Mouse (Mus musculus) limb, embryonic 14.5 days (tissue): ENCODE data around the gene H2-T22. TPM values are rescaled to one million over a fixed set of nuclear protein-coding genes. Genes with fewer than 3 reads are reported as not detected.
"Not testable (repeated sequence)": the region's sequence is repeated elsewhere in the genome, so short reads cannot be mapped to it uniquely, and the experiment has no call there.

Experiments
- ATAC-seq: fragments of 200-750 bp; cut with Nextera tagmentation; 2 replicates; pipeline ENCODE4 v1.8.0; 2017; ENCODE audit warnings: low read depth, moderate number of reproducible peaks, moderate TSS enrichment; ENCODE audit not compliant: low FRiP score
- DNase-seq: peaks from one replicate; pipeline ENCODE4 v3.0.0-alpha.2; 2015; ENCODE audit warnings: low spot score
- H3K27ac ChIP-seq: fragments of 300-500 bp; sonication (generic); replicated peaks from 2 replicates; pipeline ENCODE4 v1.5.1; 2014; ENCODE audit warnings: low read depth, mild to moderate bottlenecking, low read length, moderate library complexity, mixed read lengths
- H3K27me3 ChIP-seq: fragments of 300-500 bp; sonication (generic); 2 replicates; pipeline ENCODE4 v1.6.1; 2014; ENCODE audit warnings: low read length, mixed read lengths; ENCODE audit not compliant: control insufficient read depth, insufficient read depth
- H3K36me3 ChIP-seq: fragments of 300-500 bp; sonication (generic); 2 replicates; pipeline ENCODE4 v1.6.1; 2014; ENCODE audit warnings: mild to moderate bottlenecking, low read length, moderate library complexity, mixed read lengths; ENCODE audit not compliant: control insufficient read depth, insufficient read depth
- H3K4me1 ChIP-seq: fragments of 300-500 bp; sonication (generic); 2 replicates; pipeline ENCODE4 v1.6.1; 2014; ENCODE audit warnings: antibody characterized with exemption, low read length, mixed read lengths; ENCODE audit not compliant: control insufficient read depth, insufficient read depth
- H3K4me2 ChIP-seq: fragments of 300-500 bp; sonication (generic); replicated peaks from 2 replicates; pipeline ENCODE4 v1.6.1; 2014; ENCODE audit warnings: low read depth, mild to moderate bottlenecking, low read length, moderate library complexity; ENCODE audit not compliant: severe bottlenecking
- H3K4me3 ChIP-seq: fragments of 300-500 bp; sonication (generic); replicated peaks from 2 replicates; pipeline ENCODE4 v1.5.1; 2014; ENCODE audit warnings: low read length
- H3K9ac ChIP-seq: fragments of 300-500 bp; sonication (generic); 2 replicates; pipeline ENCODE4 v1.6.1; 2014; ENCODE audit warnings: mild to moderate bottlenecking, low read depth, low read length, moderate library complexity; ENCODE audit not compliant: severe bottlenecking
- H3K9me3 ChIP-seq: fragments of 300-500 bp; sonication (generic); 2 replicates; pipeline ENCODE4 v1.6.1; 2016; ENCODE audit warnings: low read length; ENCODE audit not compliant: control insufficient read depth
- POLR2A ChIP-seq: fragments of 200-500 bp; IDR thresholded peaks from 2 replicates; pipeline ENCODE4 v1.8.0; 2012; ENCODE audit warnings: inconsistent platforms, mild to moderate bottlenecking, moderate library complexity, borderline replicate concordance; ENCODE audit not compliant: insufficient read depth, insufficient read length; ENCODE audit errors: extremely low read depth
- WGBS: fragments of 180-500 bp; shearing (Covaris S2); extraction: QIAGEN DNeasy Blood & Tissue Kit; methylation state at CpG from one replicate; pipeline ENCODE4 v1.1.7; 2014; 5-methylcytosine and 5-hydroxymethylcytosine counted together
- polyA plus RNA-seq, 2 experiments: library from polyadenylated mRNA; depleted of rRNA in 1 of 2; stranded (reverse) in 1 of 2; unstranded in 1 of 2; fragments of >200 nt; fragmentation: Nextera tagmentation in 1 of 2; extraction: Ambion mirVana in 1 of 2; gene quantifications; 2 replicates each; pipeline versions ENCODE4 v1.2.1 to v1.2.3; 2012 to 2014

H2-T22 gene
- polyA plus RNA-seq, 2 experiments = 26.6 to 29.0 TPM

GRCm38 (mm10) chr17:36018979-36019378 is 23.6 kb downstream of the H2-T22 start:
- no peak overlapping the region for H3K4me3 ChIP-seq
- no peak for TF ChIP-seq POLR2A
- no peak overlapping the region for H3K9ac ChIP-seq
- 0 out of 2 replicates have a peak, but pooled peaks cover 5% of the 10 kb centered on the region for H3K4me1 ChIP-seq
- ATAC-seq (no peak), DNase-seq (no peak)
- H3K9me3 ChIP-seq = no peaks in the 10 kb centered on the region
- no peaks in the 10 kb centered on the region for H3K27me3 ChIP-seq
- H3K4me2 ChIP-seq = no peak overlapping the region
- H3K27ac ChIP-seq = no peak overlapping the region
- H3K36me3 ChIP-seq = peaks cover 13% of the 10 kb centered on the region
- 60% methylated on average over 2 of the region's 2 CpGs for WGBS

- no peak overlapping the region for H3K27ac ChIP-seq
- H3K27me3 ChIP-seq = no peaks in the 10 kb centered on the region
- 0 out of 2 replicates have a peak, but pooled peaks cover 5% of the 10 kb centered on the region for H3K4me1 ChIP-seq
- H3K4me3 ChIP-seq = no peak overlapping the region
- no peak overlapping the region for H3K9ac ChIP-seq
- no peaks in the 10 kb centered on the region for H3K9me3 ChIP-seq
- peaks cover 13% of the 10 kb centered on the region for H3K36me3 ChIP-seq
- DNase-seq (no peak), ATAC-seq (no peak)
- H3K4me2 ChIP-seq = no peak overlapping the region
- 85% methylated on average over 5 of the region's 5 CpGs for WGBS
- TF ChIP-seq POLR2A = no peak
These were observed 25.5 kb downstream of the H2-T22 start for GRCm38 (mm10) chr17:36017046-36017445.

- no peak overlapping the region for H3K4me3 ChIP-seq
- no peak overlapping the region for H3K27ac ChIP-seq
- DNase-seq (no peak), ATAC-seq (no peak)
- H3K4me1 ChIP-seq = no peaks in the 10 kb centered on the region
- no peaks in the 10 kb centered on the region for H3K27me3 ChIP-seq
- TF ChIP-seq POLR2A = no peak
- H3K9me3 ChIP-seq = no peaks in the 10 kb centered on the region
- 90% methylated on average over 5 of the region's 5 CpGs for WGBS
- H3K4me2 ChIP-seq = no peak overlapping the region
- no peak overlapping the region for H3K9ac ChIP-seq
- H3K36me3 ChIP-seq = peaks cover 13% of the 10 kb centered on the region
These were observed 27.6 kb downstream of the H2-T22 start for GRCm38 (mm10) chr17:36014977-36015376.

- not testable (repeated sequence) for H3K27me3 ChIP-seq, H3K36me3 ChIP-seq, H3K4me3 ChIP-seq, H3K9me3 ChIP-seq, H3K4me1 ChIP-seq, ATAC-seq, H3K27ac ChIP-seq, H3K4me2 ChIP-seq, DNase-seq, H3K9ac ChIP-seq
- WGBS = 93% methylated on average over 7 of the region's 7 CpGs
These were observed 38.1 kb downstream of the H2-T22 start for GRCm38 (mm10) chr17:36004409-36004808.

GRCm38 (mm10) chr17:36003331-36003730 is 39.2 kb downstream of the H2-T22 start:
- H3K4me3 ChIP-seq = no peak overlapping the region
- 89% methylated on average over 7 of the region's 7 CpGs for WGBS
- H3K9me3 ChIP-seq = no peaks in the 10 kb centered on the region; the same call in 1 of the 2 replicates
- no peak overlapping the region for H3K4me2 ChIP-seq
- no peak overlapping the region for H3K27ac ChIP-seq
- TF ChIP-seq POLR2A = no peak
- H3K4me1 ChIP-seq = no peaks in the 10 kb centered on the region
- H3K27me3 ChIP-seq = no peaks in the 10 kb centered on the region
- H3K36me3 ChIP-seq = peaks cover 5% of the 10 kb centered on the region; the same call in 1 of the 2 replicates
- DNase-seq (no peak), ATAC-seq (no peak)
- no peak overlapping the region for H3K9ac ChIP-seq

- Histone ChIP-seq H3K27me3 (no peaks in the 10 kb centered on the region), H3K4me1 (no peaks in the 10 kb centered on the region), H3K36me3 (peaks cover 5% of the 10 kb centered on the region; the same call in 1 of the 2 replicates), H3K4me2 (no peak overlapping the region), H3K9ac (no peak overlapping the region), H3K27ac (no peak overlapping the region), H3K4me3 (no peak overlapping the region), H3K9me3 (no peaks in the 10 kb centered on the region; the same call in 1 of the 2 replicates)
- 97% methylated on average over 6 of the region's 6 CpGs for WGBS
- ATAC-seq = no peak
- TF ChIP-seq POLR2A = no peak
- DNase-seq = no peak
These were observed 40.6 kb downstream of the H2-T22 start for GRCm38 (mm10) chr17:36001966-36002365.
